Mouse (Mus musculus) C2C12 (cell line): ENCODE measurements around the gene Pard3b.

Experiments
- CEBPB ChIP-seq: IDR thresholded peaks from one replicate; pipeline ENCODE4 v1.6.1; 2011; ENCODE audit warnings: low read depth, mild to moderate bottlenecking, control low read depth, moderate library complexity
- CTCF ChIP-seq: IDR thresholded peaks from one replicate; pipeline ENCODE4 v1.5.1; 2011; ENCODE audit not compliant: control insufficient read depth, insufficient read depth, insufficient read length
- MAX ChIP-seq: IDR thresholded peaks from one replicate; pipeline ENCODE4 v1.6.1; 2011; ENCODE audit warnings: mild to moderate bottlenecking, control low read depth
- MYOD1 ChIP-seq: IDR thresholded peaks from one replicate; pipeline ENCODE4 v1.6.1; 2011; ENCODE audit warnings: low read depth; ENCODE audit not compliant: control insufficient read depth, insufficient read length
- USF1 ChIP-seq: IDR thresholded peaks from one replicate; pipeline ENCODE4 v1.6.1; 2011; ENCODE audit warnings: low read depth, mild to moderate bottlenecking, control low read depth, moderate library complexity

DNA sequence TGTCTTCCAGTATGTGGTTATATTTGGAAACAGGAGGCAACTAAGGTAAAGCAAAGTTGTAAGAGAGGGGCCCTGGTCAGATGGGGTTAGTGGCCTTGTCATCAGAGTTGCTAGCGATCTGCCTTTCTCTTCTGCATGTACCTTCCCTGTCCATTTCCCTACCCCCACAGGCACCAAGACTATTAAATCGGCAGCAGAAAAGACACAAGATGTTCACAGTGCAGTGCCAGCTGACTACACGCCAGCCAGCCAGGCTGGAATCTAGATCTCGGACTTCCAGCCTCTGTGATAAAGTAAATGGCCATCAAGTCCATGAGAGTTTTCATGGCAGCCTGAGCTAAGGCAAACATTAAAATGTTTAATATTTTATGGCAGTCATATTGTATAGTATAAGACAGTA lies 257.4 kb downstream of the Pard3b start:
- TF ChIP-seq MAX = no peak
- no peak for TF ChIP-seq CTCF
- TF ChIP-seq MYOD1 = no peak
- TF ChIP-seq USF1 = no peak
- TF ChIP-seq CEBPB = no peak
